Mouse (Mus musculus): ENCODE measurements at regions not wholly inside any gene's neighbourhood (a gene's known extent, or its start where the extent isn't known, plus 50 kb on each side); places are given as distances from the start of the nearest gene placed in this dataset.

- no peak overlapping the region for H3K4me2 ChIP-seq (replicated peaks; ENCODE audit: low read depth, low read length, severe bottlenecking)
- TF ChIP-seq POLR2A (IDR thresholded peaks at IDR 0.05; ENCODE audit: borderline replicate concordance, extremely low read depth, insufficient read depth, insufficient read length), result no peak
- DNase-seq (ENCODE audit: low spot score) (no peak), ATAC-seq (ENCODE audit: low FRiP score, low read depth) (no peak)
- no peaks in the 10 kb centered on the region for H3K9me3 ChIP-seq (ENCODE audit: control insufficient read depth, low read length)
- H3K27ac ChIP-seq (replicated peaks; ENCODE audit: low read depth, low read length), result no peak overlapping the region
- no peaks in the 10 kb centered on the region for H3K36me3 ChIP-seq (ENCODE audit: control insufficient read depth, insufficient read depth, low read length)
- WGBS, result 81% methylated on average over 1 of the region's 1 CpGs
- no peak overlapping the region for H3K9ac ChIP-seq (ENCODE audit: low read depth, low read length, severe bottlenecking)
- no peak overlapping the region for H3K4me3 ChIP-seq (replicated peaks; ENCODE audit: low read length)
- no peaks in the 10 kb centered on the region for H3K27me3 ChIP-seq (ENCODE audit: control insufficient read depth, insufficient read depth, low read length)
- no peaks in the 10 kb centered on the region for H3K4me1 ChIP-seq (ENCODE audit: control insufficient read depth, insufficient read depth, low read length)
Measured at GRCm38 (mm10) chr13:85436254-85436653, 147.3 kb upstream of the Rasa1 start.

GRCm38 (mm10) chr13:85430821-85431220 is 141.9 kb upstream of the Rasa1 start:
- no peaks in the 10 kb centered on the region for H3K9me3 ChIP-seq (ENCODE audit: control insufficient read depth, low read length)
- H3K4me2 ChIP-seq (replicated peaks; ENCODE audit: low read depth, low read length, severe bottlenecking), result no peak overlapping the region
- no peak for TF ChIP-seq POLR2A (IDR thresholded peaks at IDR 0.05; ENCODE audit: borderline replicate concordance, extremely low read depth, insufficient read depth, insufficient read length)
- 58% methylated on average over 2 of the region's 2 CpGs for WGBS
- H3K27ac ChIP-seq (replicated peaks; ENCODE audit: low read depth, low read length), result no peak overlapping the region
- DNase-seq (ENCODE audit: low spot score) (no peak), ATAC-seq (ENCODE audit: low FRiP score, low read depth) (no peak)
- H3K4me3 ChIP-seq (replicated peaks; ENCODE audit: low read length), result no peak overlapping the region
- H3K36me3 ChIP-seq (ENCODE audit: control insufficient read depth, insufficient read depth, low read length), result no peaks in the 10 kb centered on the region
- no peak overlapping the region for H3K9ac ChIP-seq (ENCODE audit: low read depth, low read length, severe bottlenecking)
- H3K27me3 ChIP-seq (ENCODE audit: control insufficient read depth, insufficient read depth, low read length), result no peaks in the 10 kb centered on the region
- H3K4me1 ChIP-seq (ENCODE audit: control insufficient read depth, insufficient read depth, low read length), result no peaks in the 10 kb centered on the region

- no peak for DNase-seq (ENCODE audit: low spot score)
- H3K27me3 ChIP-seq (ENCODE audit: control insufficient read depth, insufficient read depth, low read length), result no peaks in the 10 kb centered on the region
- ATAC-seq (ENCODE audit: low FRiP score, low read depth), result no peak
- TF ChIP-seq POLR2A (IDR thresholded peaks at IDR 0.05; ENCODE audit: borderline replicate concordance, extremely low read depth, insufficient read depth, insufficient read length), result no peak
- no peak overlapping the region for H3K27ac ChIP-seq (replicated peaks; ENCODE audit: low read depth, low read length)
- WGBS, result 74% methylated on average over 3 of the region's 3 CpGs
- no peak overlapping the region for H3K9ac ChIP-seq (ENCODE audit: low read depth, low read length, severe bottlenecking)
- no peaks in the 10 kb centered on the region for H3K9me3 ChIP-seq (ENCODE audit: control insufficient read depth, low read length)
- H3K4me1 ChIP-seq (ENCODE audit: control insufficient read depth, insufficient read depth, low read length), result no peaks in the 10 kb centered on the region
- H3K4me3 ChIP-seq (replicated peaks; ENCODE audit: low read length), result no peak overlapping the region
- H3K4me2 ChIP-seq (replicated peaks; ENCODE audit: low read depth, low read length, severe bottlenecking), result no peak overlapping the region
- no peaks in the 10 kb centered on the region for H3K36me3 ChIP-seq (ENCODE audit: control insufficient read depth, insufficient read depth, low read length)
Measured at GRCm38 (mm10) chr13:85430040-85430439, 141.1 kb upstream of the Rasa1 start.

- no peak overlapping the region for H3K27ac ChIP-seq (replicated peaks; ENCODE audit: low read depth, low read length)
- ATAC-seq (ENCODE audit: low FRiP score, low read depth) (no peak), DNase-seq (ENCODE audit: low spot score) (no peak)
- no peak overlapping the region for H3K9ac ChIP-seq (ENCODE audit: low read depth, low read length, severe bottlenecking)
- 80% methylated on average over 1 of the region's 1 CpGs for WGBS
- no peak overlapping the region for H3K4me3 ChIP-seq (replicated peaks; ENCODE audit: low read length)
- no peaks in the 10 kb centered on the region for H3K27me3 ChIP-seq (ENCODE audit: control insufficient read depth, insufficient read depth, low read length)
- no peak for TF ChIP-seq POLR2A (IDR thresholded peaks at IDR 0.05; ENCODE audit: borderline replicate concordance, extremely low read depth, insufficient read depth, insufficient read length)
- H3K9me3 ChIP-seq (ENCODE audit: control insufficient read depth, low read length), result no peaks in the 10 kb centered on the region
- no peaks in the 10 kb centered on the region for H3K4me1 ChIP-seq (ENCODE audit: control insufficient read depth, insufficient read depth, low read length)
- no peaks in the 10 kb centered on the region for H3K36me3 ChIP-seq (ENCODE audit: control insufficient read depth, insufficient read depth, low read length)
- H3K4me2 ChIP-seq (replicated peaks; ENCODE audit: low read depth, low read length, severe bottlenecking), result no peak overlapping the region
Measured at GRCm38 (mm10) chr13:85418671-85419070, 129.7 kb upstream of the Rasa1 start.

- no peak overlapping the region for H3K9ac ChIP-seq (ENCODE audit: low read depth, low read length, severe bottlenecking)
- no peak overlapping the region for H3K27ac ChIP-seq (replicated peaks; ENCODE audit: low read depth, low read length)
- DNase-seq (ENCODE audit: low spot score) (no peak), ATAC-seq (ENCODE audit: low FRiP score, low read depth) (no peak)
- H3K4me1 ChIP-seq (ENCODE audit: control insufficient read depth, insufficient read depth, low read length), result no peaks in the 10 kb centered on the region
- H3K9me3 ChIP-seq (ENCODE audit: control insufficient read depth, low read length), result no peaks in the 10 kb centered on the region
- H3K36me3 ChIP-seq (ENCODE audit: control insufficient read depth, insufficient read depth, low read length), result no peaks in the 10 kb centered on the region
- H3K4me2 ChIP-seq (replicated peaks; ENCODE audit: low read depth, low read length, severe bottlenecking), result no peak overlapping the region
- TF ChIP-seq POLR2A (IDR thresholded peaks at IDR 0.05; ENCODE audit: borderline replicate concordance, extremely low read depth, insufficient read depth, insufficient read length), result no peak
- no peaks in the 10 kb centered on the region for H3K27me3 ChIP-seq (ENCODE audit: control insufficient read depth, insufficient read depth, low read length)
- H3K4me3 ChIP-seq (replicated peaks; ENCODE audit: low read length), result no peak overlapping the region
- 91% methylated on average over 4 of the region's 4 CpGs for WGBS
Measured at GRCm38 (mm10) chr13:85414951-85415350, 126.0 kb upstream of the Rasa1 start.

GRCm38 (mm10) chr13:85411327-85411726 is 122.4 kb upstream of the Rasa1 start:
- ATAC-seq (ENCODE audit: low FRiP score, low read depth) (no peak), DNase-seq (ENCODE audit: low spot score) (no peak)
- Histone ChIP-seq H3K27me3 (ENCODE audit: control insufficient read depth, insufficient read depth, low read length) (no peaks in the 10 kb centered on the region), H3K36me3 (ENCODE audit: control insufficient read depth, insufficient read depth, low read length) (no peaks in the 10 kb centered on the region), H3K4me1 (ENCODE audit: control insufficient read depth, insufficient read depth, low read length) (no peaks in the 10 kb centered on the region), H3K9me3 (ENCODE audit: control insufficient read depth, low read length) (no peaks in the 10 kb centered on the region), H3K27ac (replicated peaks; ENCODE audit: low read depth, low read length) (no peak overlapping the region), H3K9ac (ENCODE audit: low read depth, low read length, severe bottlenecking) (no peak overlapping the region), H3K4me2 (replicated peaks; ENCODE audit: low read depth, low read length, severe bottlenecking) (no peak overlapping the region), H3K4me3 (replicated peaks; ENCODE audit: low read length) (no peak overlapping the region)
- WGBS, result 96% methylated on average over 3 of the region's 3 CpGs
- no peak for TF ChIP-seq POLR2A (IDR thresholded peaks at IDR 0.05; ENCODE audit: borderline replicate concordance, extremely low read depth, insufficient read depth, insufficient read length)

Data from limb, embryonic 14.5 days (tissue).